Mouse (Mus musculus) hindbrain, postnatal 0 days (tissue): ENCODE measurements around the gene Naa25. TPM values are rescaled to one million over a fixed set of nuclear protein-coding genes. Genes with fewer than 3 reads are reported as not detected.

Experiments used
- ATAC-seq: fragments of 200-750 bp; cut with Nextera tagmentation; 2 replicates; pipeline ENCODE4 v1.8.0; 2017; ENCODE audit warnings: mild to moderate bottlenecking, moderate TSS enrichment, moderate library complexity
- DNase-seq: peaks from one replicate; pipeline ENCODE4 v3.0.0-alpha.2; 2015; ENCODE audit warnings: low spot score
- H3K27ac ChIP-seq: fragments of 300-500 bp; sonication (generic); 2 replicates; pipeline ENCODE4 v1.5.1; 2014; ENCODE audit warnings: mild to moderate bottlenecking
- H3K27me3 ChIP-seq: fragments of 300-500 bp; sonication (generic); 2 replicates; pipeline ENCODE4 v1.6.1; 2014; ENCODE audit warnings: low read length, mixed read lengths; ENCODE audit not compliant: insufficient read depth
- H3K36me3 ChIP-seq: fragments of 300-500 bp; sonication (generic); 2 replicates; pipeline ENCODE4 v1.6.1; 2014; ENCODE audit warnings: low read length, mixed read lengths; ENCODE audit not compliant: insufficient read depth
- H3K4me1 ChIP-seq: fragments of 300-500 bp; sonication (generic); 2 replicates; pipeline ENCODE4 v1.6.1; 2014; ENCODE audit warnings: antibody characterized with exemption, low read length, mixed read lengths; ENCODE audit not compliant: insufficient read depth
- H3K4me2 ChIP-seq: fragments of 300-500 bp; sonication (generic); 2 replicates; pipeline ENCODE4 v1.6.1; 2014; ENCODE audit warnings: low read depth, mild to moderate bottlenecking, low read length, moderate library complexity, mixed read lengths
- H3K4me3 ChIP-seq: fragments of 300-500 bp; sonication (generic); 2 replicates; pipeline ENCODE4 v1.5.1; 2014; ENCODE audit warnings: low read length
- H3K9ac ChIP-seq: fragments of 300-500 bp; sonication (generic); replicated peaks from 2 replicates; pipeline ENCODE4 v1.6.1; 2014; ENCODE audit warnings: mild to moderate bottlenecking, low read length, moderate library complexity, mixed read lengths
- H3K9me3 ChIP-seq: fragments of 300-500 bp; sonication (generic); 2 replicates; pipeline ENCODE4 v1.6.1; 2016; ENCODE audit warnings: low read length, mixed read lengths
- CTCF ChIP-seq: IDR thresholded peaks from 2 replicates; pipeline ENCODE4 v1.5.1; 2016; ENCODE audit warnings: antibody characterized with exemption, control low read depth, low read depth
- WGBS: fragments of 180-500 bp; shearing (Covaris S2); extraction: QIAGEN DNeasy Blood & Tissue Kit; methylation state at CpG from one replicate; pipeline ENCODE4 v1.1.7; 2014; 5-methylcytosine and 5-hydroxymethylcytosine counted together
- polyA plus RNA-seq: library from polyadenylated mRNA; unstranded; fragments of >200 nt; fragmentation: Nextera tagmentation; extraction: Ambion mirVana; gene quantifications from 2 replicates; pipeline ENCODE4 v1.2.1, GENCODE M21; 2015
- total RNA-seq: library from RNA; depleted of rRNA; stranded (reverse); fragments of >200 nt; gene quantifications from 2 replicates; pipeline ENCODE4 v1.2.3, GENCODE M21; 2014

Gene Naa25
- total and polyA plus RNA-seq, 2 experiments from 2014 or later, result 32.9 to 37.5 TPM

GRCm38 (mm10) chr5:121428954-121429353 is 31.2 kb downstream of the Naa25 start:
- H3K9ac ChIP-seq, result no peak overlapping the region
- DNase-seq (no peak), ATAC-seq (no peak)
- no peaks in the 10 kb centered on the region for H3K9me3 ChIP-seq
- no peak overlapping the region for H3K4me3 ChIP-seq
- peaks cover 96% of the 10 kb centered on the region for H3K36me3 ChIP-seq
- no peaks in the 10 kb centered on the region for H3K4me1 ChIP-seq
- TF ChIP-seq CTCF, result no peak
- H3K27ac ChIP-seq, result no peak overlapping the region
- WGBS, result 77% methylated on average over 3 of the region's 3 CpGs
- H3K4me2 ChIP-seq, result no peak overlapping the region
- no peaks in the 10 kb centered on the region for H3K27me3 ChIP-seq

GRCm38 (mm10) chr5:121438131-121438530 is 40.4 kb downstream of the Naa25 start:
- WGBS, result 92% methylated on average over 5 of the region's 5 CpGs
- no peak for ATAC-seq
- H3K4me1 ChIP-seq, result no peaks in the 10 kb centered on the region
- H3K27me3 ChIP-seq, result no peaks in the 10 kb centered on the region
- no peak overlapping the region for H3K9ac ChIP-seq
- H3K4me2 ChIP-seq, result no peak overlapping the region
- DNase-seq, result no peak
- H3K9me3 ChIP-seq, result no peaks in the 10 kb centered on the region
- peaks cover 80% of the 10 kb centered on the region for H3K36me3 ChIP-seq
- no peak overlapping the region for H3K4me3 ChIP-seq
- TF ChIP-seq CTCF, result no peak
- H3K27ac ChIP-seq, result no peak overlapping the region

- H3K27ac ChIP-seq, result no peak overlapping the region
- DNase-seq (no peak), ATAC-seq (no peak)
- no peak for TF ChIP-seq CTCF
- H3K4me3 ChIP-seq, result no peak overlapping the region
- no peak overlapping the region for H3K9ac ChIP-seq
- H3K4me1 ChIP-seq, result no peaks in the 10 kb centered on the region
- no peaks in the 10 kb centered on the region for H3K27me3 ChIP-seq
- no peak overlapping the region for H3K4me2 ChIP-seq
- 93% methylated on average over 11 of the region's 11 CpGs for WGBS
- H3K9me3 ChIP-seq, result no peaks in the 10 kb centered on the region
- H3K36me3 ChIP-seq, result peaks cover 73% of the 10 kb centered on the region
Observed at GRCm38 (mm10) chr5:121438756-121439155, 41.0 kb downstream of the Naa25 start.

- H3K4me3 ChIP-seq, result no peak overlapping the region
- WGBS, result 98% methylated on average over 3 of the region's 3 CpGs
- DNase-seq (peak; percentile 75), ATAC-seq (no peak)
- H3K27ac ChIP-seq, result no peak overlapping the region
- peaks cover 73% of the 10 kb centered on the region for H3K36me3 ChIP-seq
- no peaks in the 10 kb centered on the region for H3K4me1 ChIP-seq
- TF ChIP-seq CTCF, result peak; percentile 66
- no peak overlapping the region for H3K9ac ChIP-seq
- H3K27me3 ChIP-seq, result no peaks in the 10 kb centered on the region
- H3K9me3 ChIP-seq, result no peaks in the 10 kb centered on the region
- no peak overlapping the region for H3K4me2 ChIP-seq
Observed at GRCm38 (mm10) chr5:121443548-121443947, 45.8 kb downstream of the Naa25 start.

GRCm38 (mm10) chr5:121444870-121445269 is 47.1 kb downstream of the Naa25 start:
- Histone ChIP-seq H3K9me3 (no peaks in the 10 kb centered on the region), H3K4me2 (no peak overlapping the region), H3K9ac (no peak overlapping the region), H3K36me3 (peaks cover 69% of the 10 kb centered on the region), H3K27me3 (no peaks in the 10 kb centered on the region), H3K27ac (no peak overlapping the region), H3K4me1 (no peaks in the 10 kb centered on the region), H3K4me3 (no peak overlapping the region)
- 93% methylated on average over 5 of the region's 5 CpGs for WGBS
- ATAC-seq, result no peak
- DNase-seq, result no peak
- TF ChIP-seq CTCF, result no peak

- Histone ChIP-seq H3K9ac (no peak overlapping the region), H3K4me2 (no peak overlapping the region), H3K27ac (no peak overlapping the region), H3K4me1 (peaks cover 11% of the 10 kb centered on the region), H3K9me3 (no peaks in the 10 kb centered on the region), H3K4me3 (no peak overlapping the region), H3K27me3 (no peaks in the 10 kb centered on the region), H3K36me3 (peaks cover 49% of the 10 kb centered on the region)
- 97% methylated on average over 3 of the region's 3 CpGs for WGBS
- ATAC-seq, result no peak
- peak; percentile 31 for DNase-seq
- peak; percentile 53 for TF ChIP-seq CTCF
Observed at GRCm38 (mm10) chr5:121448450-121448849, 50.7 kb downstream of the Naa25 start.

- no peak for ATAC-seq
- 61% methylated on average over 6 of the region's 6 CpGs for WGBS
- H3K4me1 ChIP-seq, result peaks cover 11% of the 10 kb centered on the region
- H3K9ac ChIP-seq, result no peak overlapping the region
- DNase-seq, result peak; percentile 67
- no peaks in the 10 kb centered on the region for H3K27me3 ChIP-seq
- no peaks in the 10 kb centered on the region for H3K9me3 ChIP-seq
- H3K4me2 ChIP-seq, result no peak overlapping the region
- no peak overlapping the region for H3K4me3 ChIP-seq
- peaks cover 40% of the 10 kb centered on the region for H3K36me3 ChIP-seq
- H3K27ac ChIP-seq, result no peak overlapping the region
- TF ChIP-seq CTCF, result peak; percentile 44
Observed at GRCm38 (mm10) chr5:121449976-121450375, 52.2 kb downstream of the Naa25 start.
